Mouse (Mus musculus) monocyte, adult 5-6 weeks (primary cell): ENCODE data around the gene Atpaf2. TPM values are rescaled to one million over a fixed set of nuclear protein-coding genes. Genes with fewer than 3 reads are reported as not detected.
"Not testable (repeated sequence)": the region's sequence is repeated elsewhere in the genome, so short reads cannot be mapped to it uniquely, and the experiment has no call there.

Experiments
- ATAC-seq: fragments of 153-309, 156-312 bp; replicated peaks from 2 replicates; pipeline ENCODE4 v1.8.0; 2017; ENCODE audit warnings: mild to moderate bottlenecking; ENCODE audit not compliant: low TSS enrichment, insufficient number of reproducible peaks, severe bottlenecking, poor library complexity, low FRiP score
- total RNA-seq: library from RNA; stranded (forward); fragments of 200-1000, 200-491, 200-594 nt; gene quantifications from 3 replicates; pipeline ENCODE4 v1.2.3, GENCODE M21; 2017

The Atpaf2 gene
- total RNA-seq, result 27.7 to 54.4 TPM (median 42.7 TPM) in 3 replicates

DNA sequence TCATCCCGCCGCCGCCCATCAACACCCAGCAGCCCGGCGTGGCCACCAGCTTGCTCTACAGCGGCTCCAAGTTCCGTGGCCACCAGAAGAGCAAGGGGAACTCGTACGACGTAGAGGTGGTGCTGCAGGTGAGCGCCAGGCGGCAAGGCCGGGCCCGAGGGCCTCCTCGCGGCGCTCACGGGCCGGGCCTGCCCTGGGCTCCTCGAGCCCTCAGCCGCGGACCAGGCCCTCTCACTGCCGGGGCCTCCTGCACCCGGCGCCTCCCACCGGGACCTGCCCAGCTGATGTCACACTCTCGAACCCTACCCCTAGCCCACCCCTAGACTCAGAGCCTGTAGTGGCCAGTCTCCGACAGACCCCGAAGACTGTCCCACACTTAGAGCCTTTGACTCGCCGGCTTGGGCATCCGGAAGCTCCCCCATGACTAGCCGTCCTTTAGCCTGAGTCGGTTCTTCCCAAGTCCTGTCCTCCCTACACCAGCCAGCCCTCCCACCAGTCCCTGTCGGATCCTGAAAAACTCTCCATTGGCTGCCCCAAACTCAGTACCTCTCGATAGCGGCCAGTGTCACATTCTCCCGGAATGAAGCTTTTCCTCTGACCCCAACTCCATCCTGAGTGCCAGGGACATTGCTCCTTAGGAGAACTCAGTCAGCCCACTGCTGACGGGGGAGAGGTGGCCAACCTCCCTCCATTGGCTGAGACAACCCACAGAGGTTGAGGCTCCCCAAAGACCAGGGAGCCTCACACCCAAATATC is at the start of gene Atpaf2:
Gene Atpaf2 (minus strand): TSS at position 741 of the 756 bp plus-strand sequence.
- 0 out of 2 replicates have a peak, but pooled peaks have one; percentile 10 for ATAC-seq

DNA sequence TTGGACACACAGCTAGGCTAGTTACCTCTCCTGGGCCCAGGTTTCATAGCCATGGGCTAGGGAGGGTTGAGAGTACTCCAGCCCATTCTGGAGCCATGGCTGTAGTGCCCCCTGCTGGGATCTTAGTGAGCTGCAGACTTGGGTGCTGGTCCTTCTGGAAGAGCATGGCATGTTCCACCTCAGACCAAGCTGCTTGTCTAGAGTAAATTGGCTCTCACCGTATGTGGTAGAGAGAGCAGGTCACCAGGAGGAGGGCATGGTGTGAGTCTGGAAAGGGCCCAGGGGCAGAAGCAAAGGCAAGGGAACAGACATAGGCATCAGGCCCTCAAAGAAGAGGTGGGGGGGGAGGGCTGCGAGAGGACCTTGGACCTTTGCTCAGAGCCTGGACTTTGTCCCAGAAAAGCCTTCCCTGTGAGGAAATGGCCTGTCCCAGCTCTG is 47.7 kb upstream of the Atpaf2 start:
- peak; percentile 47 for ATAC-seq

- ATAC-seq, result no peak
Observed at GRCm38 (mm10) chr11:60457973-60458372, 39.7 kb upstream of the Atpaf2 start.

GRCm38 (mm10) chr11:60454745-60455087 is 36.5 kb upstream of the Atpaf2 start:
- 0 out of 2 replicates have a peak, but pooled peaks have one; percentile 1 for ATAC-seq

DNA sequence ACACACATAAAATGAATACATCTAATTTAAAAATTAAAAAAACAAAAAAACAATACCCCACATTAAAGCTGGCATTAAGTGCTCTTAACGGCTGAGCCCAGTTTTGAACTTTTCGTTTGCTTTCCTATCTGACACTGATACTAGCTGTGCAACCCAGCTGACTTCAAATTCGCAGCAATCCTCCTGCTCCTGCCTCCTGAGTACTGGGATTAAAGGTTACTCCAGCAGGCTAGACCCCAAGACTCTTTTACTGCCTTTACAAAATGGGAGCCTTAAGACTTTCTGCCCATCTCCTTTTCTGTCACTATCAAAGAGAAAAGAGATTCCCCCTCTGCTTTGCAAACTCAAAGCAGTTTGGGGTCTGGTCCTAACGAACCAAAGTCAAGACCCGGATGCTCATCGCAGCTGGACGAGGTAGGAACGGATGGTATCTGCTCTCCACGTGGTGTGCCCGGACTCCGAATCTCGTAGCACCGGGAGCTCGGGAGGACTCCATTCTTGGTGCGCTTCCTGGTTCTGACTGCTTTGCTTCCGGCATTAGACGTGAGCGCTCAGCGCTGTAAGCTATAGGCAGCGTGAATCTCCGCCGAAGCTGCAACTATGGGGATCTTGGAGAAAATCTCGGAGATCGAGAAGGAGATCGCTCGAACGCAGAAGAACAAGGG is 36.0 kb upstream of the Atpaf2 start, which contains the start of gene Drg2:
Gene Drg2 (plus strand): TSS at position 512 of the 665 bp plus-strand sequence.
- peak; percentile 97 for ATAC-seq

- ATAC-seq, result no peak
Observed at GRCm38 (mm10) chr11:60444007-60444406, 25.8 kb upstream of the Atpaf2 start.

GRCm38 (mm10) chr11:60442896-60443295 is 24.6 kb upstream of the Atpaf2 start:
- ATAC-seq, result no peak

- ATAC-seq, result no peak
Observed at GRCm38 (mm10) chr11:60440176-60440575, 21.9 kb upstream of the Atpaf2 start.

DNA sequence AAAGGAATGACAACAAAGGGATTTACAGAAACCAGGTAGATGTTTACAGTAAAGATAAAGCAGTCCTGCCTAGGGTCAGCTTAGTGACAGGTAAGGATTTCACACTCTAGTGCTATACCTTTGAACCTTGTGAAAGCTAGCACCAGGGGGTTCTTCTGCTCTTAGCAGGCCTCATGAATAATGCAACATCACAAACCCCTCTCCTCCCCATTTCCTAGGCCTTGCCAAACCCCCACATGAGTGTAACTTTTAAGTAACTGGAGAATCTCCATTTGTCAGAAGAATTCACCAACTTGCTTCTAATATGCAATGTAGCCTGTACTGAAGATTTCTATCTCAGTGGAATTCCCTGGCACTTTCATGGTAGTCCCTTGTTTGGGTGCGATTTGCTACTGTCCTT is 21.4 kb upstream of the Atpaf2 start:
- not testable (repeated sequence) for ATAC-seq

DNA sequence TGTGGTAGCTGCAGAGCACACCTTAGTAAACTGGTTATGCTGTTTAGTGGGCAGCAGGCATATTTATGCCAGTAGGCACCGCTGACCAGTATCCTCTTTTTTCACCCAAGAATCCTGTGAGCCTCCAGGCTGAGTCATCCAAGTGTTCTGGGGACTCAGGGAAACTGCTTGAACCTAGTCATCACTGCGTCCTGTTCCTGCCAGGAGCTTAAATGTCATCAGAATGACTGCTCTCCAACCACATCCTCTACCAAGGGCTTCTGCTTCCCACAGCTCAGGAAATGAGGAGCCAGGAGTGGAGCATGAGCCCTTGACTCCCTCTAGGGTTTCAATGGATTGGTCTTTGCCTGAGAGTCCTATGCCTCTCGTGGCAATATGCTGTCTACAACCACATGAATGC is 18.4 kb upstream of the Atpaf2 start:
- no peak for ATAC-seq

DNA sequence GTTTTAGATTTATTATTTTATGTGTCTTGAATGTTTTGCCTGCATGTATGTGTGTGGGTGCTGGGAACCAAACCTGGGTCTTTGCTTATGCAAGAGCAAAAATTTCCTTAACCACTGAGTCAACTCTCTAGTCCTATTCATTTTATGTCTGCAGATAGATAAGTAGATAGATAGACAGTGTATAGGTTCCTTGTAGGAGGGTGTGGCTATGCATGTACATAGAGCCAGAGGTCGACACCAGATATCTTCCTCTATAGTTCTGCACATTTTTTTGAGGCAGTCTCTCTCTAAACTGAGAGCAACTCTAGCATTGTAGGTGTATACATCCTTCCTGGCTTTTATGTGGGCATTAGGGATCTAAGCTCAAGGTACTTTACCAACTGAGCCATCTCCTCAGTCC is 16.9 kb upstream of the Atpaf2 start:
- no peak for ATAC-seq

DNA sequence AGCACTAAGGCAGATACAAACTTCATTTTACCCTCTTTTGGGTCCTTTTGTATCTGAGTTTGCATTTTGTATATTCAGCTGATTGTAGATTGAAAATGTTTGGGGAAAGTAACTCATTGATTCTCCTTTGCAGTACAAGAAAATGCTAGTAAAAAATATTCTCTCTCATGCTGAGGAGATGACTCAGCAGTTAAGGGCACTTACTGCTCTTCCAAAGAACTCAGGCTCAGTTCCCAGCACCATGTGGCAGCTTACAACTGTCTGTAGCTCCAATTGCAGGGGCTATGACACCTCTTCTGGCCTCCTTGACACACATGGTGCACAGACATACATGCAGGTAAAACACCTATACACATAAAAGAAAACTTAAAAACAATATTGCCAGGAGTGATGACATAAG is 15.2 kb upstream of the Atpaf2 start:
- no peak for ATAC-seq

GRCm38 (mm10) chr11:60427628-60428027 is 9.4 kb upstream of the Atpaf2 start:
- ATAC-seq, result no peak

DNA sequence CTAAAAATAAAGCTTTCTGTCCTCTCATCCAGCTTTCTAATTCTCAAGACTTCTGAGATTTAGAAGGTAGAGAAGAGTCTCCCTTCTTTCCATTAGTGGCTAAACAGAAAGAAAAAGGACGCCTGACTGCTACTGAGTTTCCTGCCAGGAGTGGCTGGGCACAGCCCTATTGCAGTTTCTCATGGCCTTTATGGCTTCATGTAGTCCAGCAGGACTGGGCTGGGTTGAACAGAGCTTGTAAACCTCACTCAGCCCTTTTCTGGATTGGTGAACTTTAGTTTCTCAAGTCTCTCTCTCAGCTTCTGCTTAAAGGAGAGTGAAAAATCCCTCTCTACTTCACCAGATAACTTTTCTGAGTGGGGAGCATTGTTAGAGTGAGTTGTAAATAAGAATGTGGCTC is 8.2 kb upstream of the Atpaf2 start:
- no peak for ATAC-seq

DNA sequence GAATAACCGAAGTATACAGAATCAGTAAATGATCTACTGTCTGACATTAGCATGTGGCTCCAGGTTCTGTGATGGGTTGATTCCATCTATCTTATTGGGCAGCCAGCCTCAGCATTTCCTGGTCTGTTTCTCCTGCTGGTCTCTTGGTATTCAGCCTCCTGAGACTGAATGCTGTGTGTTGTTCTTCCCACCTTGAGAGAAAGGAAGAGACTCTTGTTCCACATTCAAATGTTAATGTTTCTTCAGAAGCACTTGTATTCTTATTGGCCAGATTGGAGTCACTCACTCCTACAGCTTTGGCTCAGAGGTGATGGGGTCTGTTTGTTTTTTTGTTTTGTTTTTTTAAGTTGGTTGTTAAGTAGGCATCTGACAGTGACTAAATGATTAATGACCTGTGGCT is 4.7 kb upstream of the Atpaf2 start:
- ATAC-seq, result no peak

GRCm38 (mm10) chr11:60422046-60422668 is 3.9 kb upstream of the Atpaf2 start:
- ATAC-seq, result no peak

GRCm38 (mm10) chr11:60418473-60418803 is 181 bp upstream of the Atpaf2 start:
- ATAC-seq, result no peak

GRCm38 (mm10) chr11:60416963-60417716 is 1.1 kb downstream of the Atpaf2 start, which contains the start of gene Gid4:
TSS of gene Gid4 (plus strand) at chr11:60417145.
- peak; percentile 96 for ATAC-seq

- ATAC-seq, result no peak; the same call in 1 of the 2 replicates
Observed at GRCm38 (mm10) chr11:60416590-60416962, 1.7 kb downstream of the Atpaf2 start.
